Mouse (Mus musculus) erythroblast, embryonic 14.5 days (primary cell): ENCODE data around the gene Ift74. TPM values are rescaled to one million over a fixed set of nuclear protein-coding genes. Genes with fewer than 3 reads are reported as not detected.

Source experiments
- H3K27me3 ChIP-seq: 2 replicates; pipeline ENCODE4 v1.6.1; 2012; ENCODE audit warnings: inconsistent platforms; ENCODE audit not compliant: control insufficient read depth
- H3K36me3 ChIP-seq: 2 replicates; pipeline ENCODE4 v1.6.1; 2012; ENCODE audit warnings: mild to moderate bottlenecking, inconsistent platforms; ENCODE audit not compliant: control insufficient read depth
- H3K4me1 ChIP-seq: 2 replicates; pipeline ENCODE4 v1.6.1; 2012; ENCODE audit warnings: inconsistent platforms; ENCODE audit not compliant: control insufficient read depth
- H3K4me3 ChIP-seq: replicated peaks from 2 replicates; pipeline ENCODE3; 2012; ENCODE audit warnings: moderate library complexity, mild to moderate bottlenecking, inconsistent platforms
- H3K9me3 ChIP-seq: 2 replicates; pipeline ENCODE4 v1.6.1; 2012; ENCODE audit warnings: low read length, inconsistent platforms, mixed read lengths; ENCODE audit not compliant: control insufficient read depth
- GATA1 ChIP-seq: IDR thresholded peaks from 2 replicates; pipeline ENCODE4 v1.6.1; 2012; ENCODE audit warnings: low read length, inconsistent platforms, mixed read lengths
- TAL1 ChIP-seq: IDR thresholded peaks from 3 replicates; pipeline ENCODE4 v1.6.1; 2012; ENCODE audit warnings: low read length, inconsistent platforms, mixed read lengths
- polyA plus RNA-seq: library from polyadenylated mRNA; stranded (reverse); fragments of >175 nt; gene quantifications from 2 replicates; pipeline ENCODE4 v1.2.3, GENCODE M21; 2012

Gene Ift74
- polyA plus RNA-seq, result not detected in 2 replicates

- Histone ChIP-seq H3K4me1 (peaks cover 15% of the 10 kb centered on the region), H3K4me3 (peak within 1 kb of the TSS; percentile 82)
Measured at GRCm38 (mm10) chr4:94613972-94614626, at the start of gene Ift74. Ift74 (plus strand) TSS chr4:94614491.

GRCm38 (mm10) chr4:94572677-94573076 is 41.6 kb upstream of the Ift74 start:
- no peak for TF ChIP-seq GATA1
- TF ChIP-seq TAL1, result no peak
- Histone ChIP-seq H3K27me3 (no peaks in the 10 kb centered on the region), H3K9me3 (no peaks in the 10 kb centered on the region), H3K4me3 (no peak overlapping the region), H3K4me1 (no peaks in the 10 kb centered on the region), H3K36me3 (peaks cover 37% of the 10 kb centered on the region)

More at GRCm38 (mm10) chr4:94613972-94614626, at the start of gene Ift74:
- Histone ChIP-seq H3K27me3 (no peaks in the 10 kb centered on the region), H3K9me3 (no peaks in the 10 kb centered on the region), H3K36me3 (no peaks in the 10 kb centered on the region)
- TF ChIP-seq TAL1, result no peak
- no peak for TF ChIP-seq GATA1

- TF ChIP-seq TAL1 (no peak), GATA1 (no peak)
- H3K36me3 ChIP-seq, result peaks cover 4% of the 10 kb centered on the region
- no peaks in the 10 kb centered on the region for H3K9me3 ChIP-seq
- H3K4me1 ChIP-seq, result peaks cover 11% of the 10 kb centered on the region
- H3K27me3 ChIP-seq, result no peaks in the 10 kb centered on the region
- no peak overlapping the region for H3K4me3 ChIP-seq
Measured at GRCm38 (mm10) chr4:94591765-94592381, 22.4 kb upstream of the Ift74 start.

- Histone ChIP-seq H3K27me3 (no peaks in the 10 kb centered on the region), H3K9me3 (no peaks in the 10 kb centered on the region), H3K4me3 (no peak overlapping the region), H3K4me1 (peaks cover 11% of the 10 kb centered on the region), H3K36me3 (peaks cover 3% of the 10 kb centered on the region)
- no peak for TF ChIP-seq GATA1
- no peak for TF ChIP-seq TAL1
Measured at GRCm38 (mm10) chr4:94592709-94593108, 21.6 kb upstream of the Ift74 start.

- peak overlapping the region; percentile 78 for H3K4me3 ChIP-seq
- H3K4me1 ChIP-seq, result peaks cover 27% of the 10 kb centered on the region
- no peaks in the 10 kb centered on the region for H3K27me3 ChIP-seq
- no peaks in the 10 kb centered on the region for H3K9me3 ChIP-seq
- no peaks in the 10 kb centered on the region for H3K36me3 ChIP-seq
- TF ChIP-seq GATA1, result no peak
- TF ChIP-seq TAL1, result no peak
Measured at GRCm38 (mm10) chr4:94601395-94601794, 12.9 kb upstream of the Ift74 start.

- TF ChIP-seq GATA1 (no peak), TAL1 (no peak)
Measured at GRCm38 (mm10) chr4:94602496-94603030, 11.7 kb upstream of the Ift74 start.

GRCm38 (mm10) chr4:94603031-94603629 is 11.2 kb upstream of the Ift74 start, which contains the start of gene Plaa:
Plaa (minus strand) TSS chr4:94603244.
- TF ChIP-seq TAL1 (no peak), GATA1 (no peak)
- peaks cover 27% of the 10 kb centered on the region for H3K4me1 ChIP-seq
- no peaks in the 10 kb centered on the region for H3K27me3 ChIP-seq
- peak within 1 kb of the TSS; percentile 78 for H3K4me3 ChIP-seq
- H3K36me3 ChIP-seq, result no peaks in the 10 kb centered on the region
- no peaks in the 10 kb centered on the region for H3K9me3 ChIP-seq

More at GRCm38 (mm10) chr4:94602496-94603030, 11.7 kb upstream of the Ift74 start:
- Histone ChIP-seq H3K4me3 (peak overlapping the region; percentile 78), H3K27me3 (no peaks in the 10 kb centered on the region), H3K36me3 (no peaks in the 10 kb centered on the region), H3K4me1 (peaks cover 27% of the 10 kb centered on the region), H3K9me3 (no peaks in the 10 kb centered on the region)

- H3K36me3 ChIP-seq, result no peaks in the 10 kb centered on the region
- H3K27me3 ChIP-seq, result no peaks in the 10 kb centered on the region
- no peak overlapping the region for H3K4me3 ChIP-seq
- TF ChIP-seq GATA1 (no peak), TAL1 (no peak)
- no peaks in the 10 kb centered on the region for H3K9me3 ChIP-seq
- peaks cover 27% of the 10 kb centered on the region for H3K4me1 ChIP-seq
Measured at GRCm38 (mm10) chr4:94604452-94605019, 9.8 kb upstream of the Ift74 start.

- Histone ChIP-seq H3K9me3 (no peaks in the 10 kb centered on the region), H3K27me3 (no peaks in the 10 kb centered on the region), H3K4me3 (no peak overlapping the region), H3K4me1 (peaks cover 27% of the 10 kb centered on the region), H3K36me3 (no peaks in the 10 kb centered on the region)
- no peak for TF ChIP-seq TAL1
- no peak for TF ChIP-seq GATA1
Measured at GRCm38 (mm10) chr4:94605591-94605990, 8.7 kb upstream of the Ift74 start.
